Comparison of ENCODE assay signal across 24 mouse cellular contexts in the genomic region with DNA sequence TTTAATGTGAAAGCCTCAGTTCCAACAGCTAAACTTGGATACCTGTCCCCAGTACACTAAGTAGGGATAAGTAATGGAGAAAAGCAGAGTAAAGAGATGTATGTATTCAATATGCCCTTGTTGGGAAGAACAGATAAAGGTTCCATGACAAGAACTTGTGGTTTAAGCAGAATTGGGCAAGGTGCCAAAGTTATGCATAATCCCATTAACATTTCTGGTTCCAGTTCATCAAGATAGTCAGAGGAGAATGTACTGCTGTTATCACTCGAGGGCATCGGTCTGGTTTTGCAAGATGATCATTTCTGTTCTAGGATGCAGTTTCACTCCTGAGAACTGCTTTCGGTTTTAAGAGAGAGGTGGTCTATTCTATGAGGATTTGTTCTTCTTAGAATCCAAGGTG.
DNase-seq lines count a peak whose midpoint lies in the region; ATAC-seq and TF ChIP-seq lines count a peak whose summit lies in the region.
"Had no signal": no experiment of that assay in that cellular context is flagged by ENCODE, and none has a peak within 500 bp of the region (broad histone marks: within the 10 kb centered on the region; RNA-seq: fewer than 3 reads in every experiment).

No protein-coding gene starts in this region.

- no peak overlapping the region for H3K9ac ChIP-seq in hindbrain, postnatal 0 days (replicated peaks; ENCODE audit: low read length)
- no peak overlapping the region for H3K9ac ChIP-seq in hindbrain, embryonic 14.5 days
- H3K9ac ChIP-seq in midbrain, postnatal 0 days (replicated peaks; ENCODE audit: low read length, poor library complexity, severe bottlenecking), result no peak overlapping the region
- H3K9ac ChIP-seq in midbrain, embryonic 16.5 days (ENCODE audit: low read depth, low read length), result no peak overlapping the region
- H3K9ac ChIP-seq: embryonic facial prominence, embryonic 12.5 days; forebrain, embryonic 13.5 days; hindbrain, embryonic 12.5 days had no signal

- intact Hi-C loops in gastrocnemius, adult 2 months (cut with DNase I), result no loop called here

- no peak for ATAC-seq in hindbrain, postnatal 0 days
- no peak for ATAC-seq in hindbrain, embryonic 14.5 days (ENCODE audit: low FRiP score)
- no peak for ATAC-seq in midbrain, postnatal 0 days (ENCODE audit: low FRiP score)
- ATAC-seq in midbrain, embryonic 16.5 days, result no peak
- ATAC-seq: CD4-positive, CD25-positive, alpha-beta regulatory T cell, adult 4 months; forebrain, embryonic 13.5 days; forebrain, embryonic 16.5 days; hindbrain, embryonic 16.5 days; inflammation-experienced regulatory T-cells, adult 6 months; Patski had no signal

- H3K4me2 ChIP-seq in hindbrain, postnatal 0 days (ENCODE audit: low read depth, low read length), result no peak overlapping the region
- no peak overlapping the region for H3K4me2 ChIP-seq in hindbrain, embryonic 14.5 days (replicated peaks)
- H3K4me2 ChIP-seq in midbrain, postnatal 0 days (ENCODE audit: low read depth, low read length, poor library complexity, severe bottlenecking), result no peak overlapping the region
- H3K4me2 ChIP-seq in midbrain, embryonic 16.5 days (ENCODE audit: low read length), result no peak overlapping the region
- H3K4me2 ChIP-seq: embryonic facial prominence, embryonic 12.5 days; forebrain, embryonic 13.5 days; heart, embryonic 11.5 days; hindbrain, embryonic 12.5 days had no signal

- peak; percentile 21 for DNase-seq in hindbrain, postnatal 0 days (ENCODE audit: low spot score)
- DNase-seq in hindbrain, embryonic 14.5 days (ENCODE audit: low spot score), result no peak
- DNase-seq in midbrain, postnatal 0 days (ENCODE audit: low spot score), result peak; percentile 4
- DNase-seq in 416B (ENCODE audit: low read depth), result peak; percentile 3
- DNase-seq in MEL-GATA-1-ER (ENCODE audit: extremely low read depth, low read depth), result peak; percentile 30
- DNase-seq in gastrocnemius, adult 2 months, result no peak
- DNase-seq: adrenal gland, postnatal 10 days; adrenal gland, postnatal 36 days; cerebellum, adult 18-20 months; cerebellum, adult 9-10 months; cerebellum, postnatal 14 days; gastrocnemius, postnatal 14 days; heart, adult 11 months had no signal

- no peak overlapping the region for H3K27ac ChIP-seq in hindbrain, postnatal 0 days
- no peak overlapping the region for H3K27ac ChIP-seq in hindbrain, embryonic 14.5 days
- H3K27ac ChIP-seq in midbrain, postnatal 0 days (ENCODE audit: low read depth, low read length), result no peak overlapping the region
- no peak overlapping the region for H3K27ac ChIP-seq in midbrain, embryonic 16.5 days (ENCODE audit: low read length)
- H3K27ac ChIP-seq in gastrocnemius, adult 2 months, result no peak overlapping the region
- H3K27ac ChIP-seq: embryonic facial prominence, embryonic 12.5 days; forebrain, embryonic 10.5 days; forebrain, embryonic 13.5 days; hindbrain, embryonic 12.5 days had no signal

- H3K9me3 ChIP-seq in hindbrain, postnatal 0 days (ENCODE audit: low read length), result no peaks in the 10 kb centered on the region
- H3K9me3 ChIP-seq in hindbrain, embryonic 14.5 days (ENCODE audit: control insufficient read depth, low read length), result no peaks in the 10 kb centered on the region
- no peaks in the 10 kb centered on the region for H3K9me3 ChIP-seq in midbrain, postnatal 0 days (ENCODE audit: low read length)
- no peaks in the 10 kb centered on the region for H3K9me3 ChIP-seq in midbrain, embryonic 16.5 days (replicated peaks; ENCODE audit: control insufficient read depth, low read length, poor library complexity, severe bottlenecking)
- H3K9me3 ChIP-seq: embryonic facial prominence, embryonic 12.5 days; forebrain, embryonic 10.5 days; forebrain, embryonic 13.5 days; hindbrain, embryonic 12.5 days had no signal

- no peaks in the 10 kb centered on the region for H3K27me3 ChIP-seq in hindbrain, postnatal 0 days (ENCODE audit: insufficient read depth, low read length)
- no peaks in the 10 kb centered on the region for H3K27me3 ChIP-seq in hindbrain, embryonic 14.5 days (ENCODE audit: control insufficient read depth, insufficient read depth, low read length)
- no peaks in the 10 kb centered on the region for H3K27me3 ChIP-seq in midbrain, postnatal 0 days (ENCODE audit: insufficient read depth, low read length)
- no peaks in the 10 kb centered on the region for H3K27me3 ChIP-seq in midbrain, embryonic 16.5 days (ENCODE audit: control insufficient read depth, insufficient read depth, low read depth, low read length)
- H3K27me3 ChIP-seq: embryonic facial prominence, embryonic 12.5 days; forebrain, embryonic 13.5 days; hindbrain, embryonic 12.5 days had no signal

- no peak overlapping the region for H3K4me3 ChIP-seq in hindbrain, postnatal 0 days (ENCODE audit: low read length)
- no peak overlapping the region for H3K4me3 ChIP-seq in hindbrain, embryonic 14.5 days (replicated peaks; ENCODE audit: low read length)
- no peak overlapping the region for H3K4me3 ChIP-seq in midbrain, postnatal 0 days (ENCODE audit: low read depth, low read length)
- no peak overlapping the region for H3K4me3 ChIP-seq in midbrain, embryonic 16.5 days (ENCODE audit: low read depth, low read length)
- H3K4me3 ChIP-seq in gastrocnemius, adult 2 months, result no peak overlapping the region
- H3K4me3 ChIP-seq: embryonic facial prominence, embryonic 12.5 days; forebrain, embryonic 10.5 days; forebrain, embryonic 13.5 days; hindbrain, embryonic 12.5 days had no signal

- H3K36me3 ChIP-seq in hindbrain, postnatal 0 days (ENCODE audit: insufficient read depth, low read length), result no peaks in the 10 kb centered on the region
- no peaks in the 10 kb centered on the region for H3K36me3 ChIP-seq in hindbrain, embryonic 14.5 days (replicated peaks; ENCODE audit: control insufficient read depth, insufficient read depth)
- no peaks in the 10 kb centered on the region for H3K36me3 ChIP-seq in midbrain, postnatal 0 days (ENCODE audit: insufficient read depth, low read length)
- H3K36me3 ChIP-seq in midbrain, embryonic 16.5 days (ENCODE audit: control insufficient read depth, insufficient read depth, low read length), result no peaks in the 10 kb centered on the region
- H3K36me3 ChIP-seq: embryonic facial prominence, embryonic 12.5 days; forebrain, embryonic 10.5 days; hindbrain, embryonic 12.5 days had no signal

- 73% methylated on average over 3 of the region's 3 CpGs for WGBS in hindbrain, postnatal 0 days
- 87% methylated on average over 3 of the region's 3 CpGs for WGBS in hindbrain, embryonic 14.5 days
- WGBS in midbrain, postnatal 0 days, result 61% methylated on average over 3 of the region's 3 CpGs
- WGBS in midbrain, embryonic 16.5 days, result 75% methylated on average over 3 of the region's 3 CpGs

- H3K4me1 ChIP-seq in hindbrain, postnatal 0 days (ENCODE audit: insufficient read depth, low read length), result no peaks in the 10 kb centered on the region
- H3K4me1 ChIP-seq in hindbrain, embryonic 14.5 days (replicated peaks; ENCODE audit: control insufficient read depth, insufficient read depth, low read length), result no peaks in the 10 kb centered on the region
- H3K4me1 ChIP-seq in midbrain, postnatal 0 days (ENCODE audit: insufficient read depth, low read length), result no peaks in the 10 kb centered on the region
- no peaks in the 10 kb centered on the region for H3K4me1 ChIP-seq in midbrain, embryonic 16.5 days (ENCODE audit: control insufficient read depth, insufficient read depth, low read length)
- H3K4me1 ChIP-seq: embryonic facial prominence, embryonic 12.5 days; forebrain, embryonic 10.5 days; forebrain, embryonic 13.5 days; hindbrain, embryonic 12.5 days had no signal

- TF ChIP-seq CTCF in hindbrain, postnatal 0 days (IDR thresholded peaks at IDR 0.05; ENCODE audit: low read depth), result no peak
- TF ChIP-seq CTCF in midbrain, postnatal 0 days (IDR thresholded peaks at IDR 0.05), result no peak
- no peak for TF ChIP-seq CTCF in gastrocnemius, adult 2 months (IDR thresholded peaks at IDR 0.05)

Comparison
In these comparisons a context has a peak if more than half of its experiments do, and no peak if none do; other contexts are left out.
1. DNase-seq: peak in hindbrain, postnatal 0 days (single experiment), midbrain, postnatal 0 days (single experiment), 416B (single experiment) and MEL-GATA-1-ER (single experiment); none in hindbrain, embryonic 14.5 days (single experiment) and gastrocnemius, adult 2 months (single experiment).